15 mouse cellular contexts compared by ENCODE assay signal in the genomic region with DNA sequence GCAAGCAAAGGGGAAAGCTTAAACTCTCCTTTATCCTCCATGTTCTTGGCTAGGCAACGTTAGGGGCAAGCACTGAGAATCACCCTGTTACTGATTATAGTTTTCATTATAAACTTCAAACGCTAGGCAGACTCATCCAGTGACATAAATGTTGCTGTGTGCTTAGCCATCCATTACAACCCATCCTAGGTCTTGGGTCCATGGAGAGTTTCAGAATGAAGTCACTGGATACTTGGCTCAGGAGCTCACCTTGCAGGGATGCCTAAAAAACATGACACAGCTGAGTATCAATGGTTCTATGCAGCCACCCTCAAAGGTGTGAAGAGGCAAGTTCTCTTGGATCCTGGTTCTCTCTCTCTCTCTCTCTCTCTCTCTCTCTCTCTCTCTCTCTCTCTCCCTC.
"Had no signal": no experiment of that assay in that cellular context is flagged by ENCODE, and none has a peak within 500 bp of the region (broad histone marks: within the 10 kb centered on the region; RNA-seq: fewer than 3 reads in every experiment).

No protein-coding gene starts in this region.

- DNase-seq: retina, postnatal 1 day; right cerebral cortex, adult 18-20 months; right cerebral cortex, postnatal 14 days; right cerebral cortex, postnatal 25 days; right cerebral cortex, postnatal 4 days; spleen, adult 18-20 months; thymus, adult 18-20 months; thymus, adult 2 months; thymus, postnatal 14 days; thymus, postnatal 25 days; thymus, postnatal 36 days; thymus, postnatal 4 days had no signal

- H3K27me3 ChIP-seq: neural tube, embryonic 13.5 days; neural tube, embryonic 15.5 days; stomach, embryonic 15.5 days had no signal
